Comparison of ENCODE assay signal across 7 mouse cellular contexts in the genomic region with DNA sequence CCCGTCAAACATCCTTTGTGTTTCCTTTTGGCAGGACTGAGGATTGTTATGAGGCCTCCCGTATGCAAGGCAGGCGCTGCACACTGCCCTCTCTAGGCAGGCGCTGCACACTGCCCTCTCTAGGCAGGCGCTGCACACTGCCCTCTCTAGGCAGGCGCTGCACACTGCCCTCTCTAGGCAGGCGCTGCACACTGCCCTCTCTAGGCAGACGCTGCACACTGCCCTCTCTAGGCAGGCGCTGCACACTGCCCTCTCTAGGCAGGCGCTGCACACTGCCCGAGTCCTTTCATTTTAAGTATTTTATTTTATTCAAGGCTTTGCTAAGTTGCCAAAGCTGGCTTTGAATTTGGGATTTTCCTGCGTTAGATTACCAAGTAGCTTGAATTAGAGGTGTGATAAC.
DNase-seq lines count a peak whose midpoint lies in the region; ATAC-seq and TF ChIP-seq lines count a peak whose summit lies in the region.
"Not testable (repeated sequence)": the region's sequence is repeated elsewhere in the genome, so short reads cannot be mapped to it uniquely, and the experiment has no call there.

No protein-coding gene starts in this region.

- H3K27me3 ChIP-seq in ES-Bruce4 (ENCODE audit: control insufficient read depth, insufficient read depth, low read length, poor library complexity, severe bottlenecking); forebrain, postnatal 0 days (ENCODE audit: insufficient read depth, low read length); hindbrain, postnatal 0 days (ENCODE audit: insufficient read depth, low read length); testis, adult 2 months (ENCODE audit: control insufficient read depth, insufficient read depth, low read length): not testable (repeated sequence)

- not testable (repeated sequence) for H3K27ac ChIP-seq in ES-Bruce4 (ENCODE audit: insufficient read depth, low read length); forebrain, postnatal 0 days (ENCODE audit: low read depth, low read length); hindbrain, postnatal 0 days; left cerebral cortex, adult 2 months; testis, adult 2 months (ENCODE audit: control insufficient read depth, insufficient read depth, low read depth, low read length)

- intact Hi-C loops in left cerebral cortex, adult 2 months (cut with DNase I), result loop anchor here (1.0 kb wide), 1 partner anchor 94 kb away; no protein-coding TSS in a partner anchor

- H3K9me3 ChIP-seq in ES-Bruce4 (replicated peaks; ENCODE audit: control insufficient read depth, insufficient read depth, low read length, poor library complexity, severe bottlenecking); forebrain, postnatal 0 days (ENCODE audit: low read length); hindbrain, postnatal 0 days (ENCODE audit: low read length): not testable (repeated sequence)

- not testable (repeated sequence) for H3K9ac ChIP-seq in ES-Bruce4 (ENCODE audit: low read depth, poor library complexity, severe bottlenecking); forebrain, postnatal 0 days; hindbrain, postnatal 0 days (replicated peaks; ENCODE audit: low read length)

- not testable (repeated sequence) for ATAC-seq in forebrain, postnatal 0 days; hindbrain, postnatal 0 days
- 0 out of 2 replicates have a peak, but pooled peaks have one; percentile 19 for ATAC-seq in megakaryocyte progenitor cell, adult 5-6 weeks (replicated peaks; ENCODE audit: poor library complexity)

- not testable (repeated sequence) for H3K4me1 ChIP-seq in ES-Bruce4 (ENCODE audit: control insufficient read depth, insufficient read depth, low read length); forebrain, postnatal 0 days (ENCODE audit: insufficient read depth); hindbrain, postnatal 0 days (ENCODE audit: insufficient read depth, low read length); testis, adult 2 months (ENCODE audit: control insufficient read depth, insufficient read depth, low read length)

- not testable (repeated sequence) for TF ChIP-seq POLR2A in ES-Bruce4 (IDR thresholded peaks at IDR 0.05; ENCODE audit: insufficient read depth, low read length); testis, adult 2 months (IDR thresholded peaks at IDR 0.05; ENCODE audit: control insufficient read depth, low read depth, low read length)

- H3K4me3 ChIP-seq in ES-Bruce4 (ENCODE audit: low read depth, low read length); forebrain, postnatal 0 days (ENCODE audit: low read depth, low read length); hindbrain, postnatal 0 days (ENCODE audit: low read length); left cerebral cortex, adult 2 months; testis, adult 2 months (ENCODE audit: control insufficient read depth, low read depth, low read length): not testable (repeated sequence)

- H3K36me3 ChIP-seq in ES-Bruce4 (ENCODE audit: control insufficient read depth, insufficient read depth, low read length, poor library complexity, severe bottlenecking); forebrain, postnatal 0 days (ENCODE audit: insufficient read depth); hindbrain, postnatal 0 days (ENCODE audit: insufficient read depth, low read length); testis, adult 2 months (ENCODE audit: control insufficient read depth, insufficient read depth, low read length): not testable (repeated sequence)

- peak; percentile 73 for TF ChIP-seq CTCF in ES-Bruce4 (IDR thresholded peaks at IDR 0.05; ENCODE audit: low read depth, low read length)
- TF ChIP-seq CTCF in forebrain, postnatal 0 days (IDR thresholded peaks at IDR 0.05; ENCODE audit: low read depth), result peak; percentile 60
- peak; percentile 59 for TF ChIP-seq CTCF in hindbrain, postnatal 0 days (IDR thresholded peaks at IDR 0.05; ENCODE audit: low read depth)
- peak; percentile 52 for TF ChIP-seq CTCF in left cerebral cortex, adult 2 months (IDR thresholded peaks at IDR 0.05)
- TF ChIP-seq CTCF in testis, adult 2 months (IDR thresholded peaks at IDR 0.05; ENCODE audit: control insufficient read depth, insufficient read depth, insufficient replicate concordance, low read depth, low read length), result peak; percentile 49; the same call in 1 of the 2 replicates

- not testable (repeated sequence) for H3K4me2 ChIP-seq in forebrain, postnatal 0 days (ENCODE audit: low read depth); hindbrain, postnatal 0 days (ENCODE audit: low read depth, low read length)

- not testable (repeated sequence) for TF ChIP-seq EP300 in ES-Bruce4 (IDR thresholded peaks at IDR 0.05; ENCODE audit: insufficient read depth, low read depth, low read length)

- WGBS in forebrain, postnatal 0 days, result 89% methylated on average over 12 of the region's 12 CpGs
- WGBS in hindbrain, postnatal 0 days, result 90% methylated on average over 12 of the region's 12 CpGs

- DNase-seq in R1 (ENCODE audit: low read depth, low spot score), result peak; percentile 59
- DNase-seq in forebrain, postnatal 0 days; hindbrain, postnatal 0 days (ENCODE audit: low spot score); left cerebral cortex, adult 2 months (ENCODE audit: extremely low spot score in 1 of 2, low spot score in 2 of 2): not testable (repeated sequence)
